Mouse (Mus musculus): ENCODE results near the gene Zbed4. TPM values are rescaled to one million over a fixed set of nuclear protein-coding genes. Genes with fewer than 3 reads are reported as not detected.

The Zbed4 gene
- polyA plus RNA-seq, 1 experiment from 2014 or later = 16.1 TPM

DNA sequence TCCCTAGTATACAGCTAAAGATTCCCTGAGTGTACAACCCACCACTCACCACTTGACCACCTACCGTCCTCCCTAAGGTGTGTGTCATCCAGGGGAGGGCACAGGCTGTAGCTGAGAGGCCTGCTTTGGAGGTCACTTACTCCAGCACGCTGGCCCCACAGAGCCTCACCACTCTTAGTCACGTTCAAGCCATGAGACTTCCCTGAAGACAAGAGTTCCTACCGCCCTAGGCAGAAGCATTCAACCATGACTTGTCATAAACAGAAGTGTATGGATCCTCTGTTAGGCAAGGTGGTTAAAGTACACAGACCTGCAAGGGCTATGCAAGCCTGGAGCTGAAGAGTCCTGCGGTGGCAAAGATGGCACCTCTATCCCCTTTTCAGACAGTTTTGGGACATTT, 79.2 kb downstream of the Zbed4 start:
- Histone ChIP-seq H3K9me3 (replicated peaks; ENCODE audit: control insufficient read depth, low read length) (no peaks in the 10 kb centered on the region), H3K9ac (ENCODE audit: low read depth, low read length) (no peak overlapping the region), H3K4me2 (no peak overlapping the region), H3K4me1 (ENCODE audit: control insufficient read depth, insufficient read depth, low read length) (peaks cover 28% of the 10 kb centered on the region), H3K27me3 (ENCODE audit: control insufficient read depth, insufficient read depth, low read length) (no peaks in the 10 kb centered on the region), H3K36me3 (ENCODE audit: control insufficient read depth, insufficient read depth, low read length) (no peaks in the 10 kb centered on the region; the same call in 1 of the 2 replicates), H3K4me3 (ENCODE audit: low read depth, low read length) (no peak overlapping the region), H3K27ac (ENCODE audit: low read depth, low read length) (no peak overlapping the region)
- no peak for ATAC-seq (replicated peaks; ENCODE audit: insufficient number of reproducible peaks, low FRiP score, low TSS enrichment)
- 70% methylated on average over 5 of the region's 5 CpGs for WGBS (ENCODE audit: insufficient replicate concordance)

DNA sequence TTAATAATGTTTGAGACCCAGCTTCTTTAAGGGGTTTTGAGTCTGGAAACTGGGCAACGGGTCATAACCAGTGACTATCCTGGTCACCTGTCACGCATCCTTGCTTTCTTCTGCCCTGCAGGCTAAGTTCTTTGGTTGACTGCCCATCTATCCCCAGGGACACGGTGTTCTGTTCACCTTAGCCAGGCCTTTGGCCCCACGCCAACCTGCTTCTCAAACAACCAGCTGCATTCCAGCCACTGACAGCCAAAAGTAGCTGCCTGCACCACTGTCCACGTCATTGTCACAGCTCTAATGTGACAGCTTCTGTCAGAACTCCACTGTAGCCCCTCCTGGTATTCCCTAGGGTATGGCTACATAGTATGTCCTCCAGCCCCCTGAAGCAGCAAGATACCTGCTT, 80.0 kb downstream of the Zbed4 start:
- no peak overlapping the region for H3K4me3 ChIP-seq (ENCODE audit: low read depth, low read length)
- H3K4me2 ChIP-seq = 0 out of 2 replicates have a peak overlapping the region, but pooled peaks have one; percentile 10
- H3K27me3 ChIP-seq (ENCODE audit: control insufficient read depth, insufficient read depth, low read length) = no peaks in the 10 kb centered on the region
- peaks cover 31% of the 10 kb centered on the region for H3K4me1 ChIP-seq (ENCODE audit: control insufficient read depth, insufficient read depth, low read length)
- peak overlapping the region; percentile 77 for H3K27ac ChIP-seq (ENCODE audit: low read depth, low read length)
- no peaks in the 10 kb centered on the region for H3K9me3 ChIP-seq (replicated peaks; ENCODE audit: control insufficient read depth, low read length)
- no peak overlapping the region for H3K9ac ChIP-seq (ENCODE audit: low read depth, low read length)
- H3K36me3 ChIP-seq (ENCODE audit: control insufficient read depth, insufficient read depth, low read length) = no peaks in the 10 kb centered on the region
- 36% methylated on average over 5 of the region's 5 CpGs for WGBS (ENCODE audit: insufficient replicate concordance)
- ATAC-seq (replicated peaks; ENCODE audit: insufficient number of reproducible peaks, low FRiP score, low TSS enrichment) = no peak

DNA sequence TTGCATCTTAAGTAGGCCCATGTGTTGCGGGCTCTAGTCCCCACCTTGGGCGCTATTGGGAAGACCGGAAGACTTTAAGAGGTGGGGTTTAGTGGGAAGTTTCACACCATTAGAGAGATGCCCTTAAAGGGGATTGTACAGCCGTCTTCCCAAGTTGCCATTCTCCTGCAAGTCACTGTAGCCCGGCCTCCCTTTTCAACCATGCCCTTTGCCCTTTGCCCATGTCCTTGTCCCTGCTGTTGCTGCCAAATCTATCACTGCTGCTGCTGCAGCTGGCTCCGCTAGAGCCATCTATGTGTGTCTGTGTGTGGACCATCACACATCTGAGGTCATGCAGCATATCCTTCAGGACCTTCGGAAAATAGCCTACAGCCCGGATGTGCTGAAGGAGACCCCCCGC, 81.1 kb downstream of the Zbed4 start:
- Histone ChIP-seq H3K4me2 (no peak overlapping the region), H3K4me1 (ENCODE audit: control insufficient read depth, insufficient read depth, low read length) (peaks cover 32% of the 10 kb centered on the region), H3K27me3 (ENCODE audit: control insufficient read depth, insufficient read depth, low read length) (no peaks in the 10 kb centered on the region), H3K27ac (ENCODE audit: low read depth, low read length) (no peak overlapping the region), H3K36me3 (ENCODE audit: control insufficient read depth, insufficient read depth, low read length) (no peaks in the 10 kb centered on the region), H3K9ac (ENCODE audit: low read depth, low read length) (no peak overlapping the region), H3K9me3 (replicated peaks; ENCODE audit: control insufficient read depth, low read length) (no peaks in the 10 kb centered on the region), H3K4me3 (ENCODE audit: low read depth, low read length) (no peak overlapping the region)
- 73% methylated on average over 9 of the region's 9 CpGs for WGBS (ENCODE audit: insufficient replicate concordance)
- no peak for ATAC-seq (replicated peaks; ENCODE audit: insufficient number of reproducible peaks, low FRiP score, low TSS enrichment)

Other genes with a start within 250 kb of the Zbed4 start
- not detected in 2 replicates for gene Zdhhc25, start 151.4 kb upstream of the Zbed4 start, polyA plus RNA-seq (2014; fragmentation: Nextera tagmentation; extraction: Ambion mirVana)
- gene Brd1, start 17.4 kb upstream of the Zbed4 start, polyA plus RNA-seq (2014; fragmentation: Nextera tagmentation; extraction: Ambion mirVana) = 15.2 and 18.2 TPM in 2 replicates
- gene Alg12, start 67.7 kb downstream of the Zbed4 start, polyA plus RNA-seq (2014; fragmentation: Nextera tagmentation; extraction: Ambion mirVana) = 11.6 and 12.5 TPM in 2 replicates
- 71.7 and 83.6 TPM in 2 replicates for gene Creld2, start 68.0 kb downstream of the Zbed4 start, polyA plus RNA-seq (2014; fragmentation: Nextera tagmentation; extraction: Ambion mirVana)
- gene Pim3, start 110.5 kb downstream of the Zbed4 start, polyA plus RNA-seq (2014; fragmentation: Nextera tagmentation; extraction: Ambion mirVana) = 43.7 and 50.1 TPM in 2 replicates
- not detected in 2 replicates for gene Ttll8, start 202.8 kb downstream of the Zbed4 start, polyA plus RNA-seq (2014; fragmentation: Nextera tagmentation; extraction: Ambion mirVana)
- gene Mlc1, start 227.3 kb downstream of the Zbed4 start, polyA plus RNA-seq (2014; fragmentation: Nextera tagmentation; extraction: Ambion mirVana) = not detected in 2 replicates
- 57.6 and 78.6 TPM in 2 replicates for gene Mov10l1, start 231.2 kb downstream of the Zbed4 start, polyA plus RNA-seq (2014; fragmentation: Nextera tagmentation; extraction: Ambion mirVana)